In the genomic region with DNA sequence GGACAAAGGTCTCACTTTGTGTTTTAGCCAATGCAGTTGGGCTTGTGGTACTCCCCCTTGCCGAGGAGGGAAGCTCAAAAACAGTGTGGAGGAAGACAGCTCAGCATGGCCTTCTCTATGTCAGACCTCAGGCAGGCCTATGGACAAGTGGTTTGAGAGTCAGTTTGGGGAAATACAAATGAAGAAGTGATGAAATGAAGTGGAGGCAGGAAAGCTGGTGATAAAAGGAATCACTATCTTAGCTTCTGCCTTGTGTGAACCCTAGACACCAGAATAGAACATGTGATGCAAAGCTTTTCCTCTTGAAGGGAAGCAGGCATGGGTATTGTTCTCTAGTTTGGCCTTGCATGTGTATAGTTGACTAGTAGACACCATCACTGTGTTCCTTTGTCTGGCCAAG, we compare ENCODE assay signal across 22 mouse cellular contexts.
DNase-seq lines count a peak whose midpoint lies in the region; ATAC-seq and TF ChIP-seq lines count a peak whose summit lies in the region.
"Had no signal": no experiment of that assay in that cellular context is flagged by ENCODE, and none has a peak within 500 bp of the region (broad histone marks: within the 10 kb centered on the region; RNA-seq: fewer than 3 reads in every experiment).

No protein-coding gene starts in this region.

- TF ChIP-seq EP300 in MEL (IDR thresholded peaks at IDR 0.05; ENCODE audit: low read depth in 1 of 2, low read length in 2 of 2): peak; percentile 63 to 80

- peaks cover 10 to 11% of the 10 kb centered on the region in 2 experiments for H3K4me1 ChIP-seq in MEL (ENCODE audit: control insufficient read depth in 1 of 2, insufficient read depth in 2 of 2, low read length in 2 of 2)
- H3K4me1 ChIP-seq: forebrain, embryonic 10.5 days; forebrain, embryonic 13.5 days; hindbrain, embryonic 12.5 days; hindbrain, embryonic 15.5 days had no signal

- peaks cover 0 to 12% of the 10 kb centered on the region in 2 experiments; a peak in 2 of 4 replicates for H3K36me3 ChIP-seq in MEL (ENCODE audit: control insufficient read depth in 1 of 2, insufficient read depth in 2 of 2, low read length in 2 of 2)
- H3K36me3 ChIP-seq: forebrain, embryonic 10.5 days; G1E; hindbrain, embryonic 12.5 days; hindbrain, embryonic 15.5 days had no signal

- no peak overlapping the region for H3K4me3 ChIP-seq in MEL (ENCODE audit: control insufficient read depth in 1 of 2, insufficient read depth in 1 of 2, low read depth in 2 of 2, low read length in 2 of 2)
- H3K4me3 ChIP-seq: forebrain, embryonic 10.5 days; forebrain, embryonic 13.5 days; gastrocnemius, adult 2 months; hindbrain, embryonic 12.5 days; hindbrain, embryonic 15.5 days had no signal

- no peaks in the 10 kb centered on the region for H3K79me2 ChIP-seq in MEL (ENCODE audit: control insufficient read depth, insufficient read depth, low read length, poor library complexity)

- no peak for TF ChIP-seq POLR2A in MEL (IDR thresholded peaks at IDR 0.05; ENCODE audit: control insufficient read depth in 1 of 2, insufficient read depth in 1 of 2, low read depth in 1 of 2, low read length in 2 of 2, poor library complexity in 1 of 2)

- no peak for TF ChIP-seq CTCF in MEL (IDR thresholded peaks at IDR 0.05 in 2 of 3, conservative IDR thresholded peaks at IDR 0.05 in 1 of 3; ENCODE audit: control insufficient read depth in 1 of 3, insufficient read depth in 1 of 3, low read depth in 2 of 3, low read length in 3 of 3, poor library complexity in 1 of 3, severe bottlenecking in 1 of 3)

- H3K27ac ChIP-seq in MEL (ENCODE audit: control insufficient read depth, low read depth, low read length): no peak overlapping the region; the same call in 1 of the 2 replicates
- H3K27ac ChIP-seq: forebrain, embryonic 10.5 days; forebrain, embryonic 13.5 days; gastrocnemius, adult 2 months; hindbrain, embryonic 12.5 days; hindbrain, embryonic 15.5 days had no signal

- peak; percentile 67; the same call in 1 of the 2 replicates for ATAC-seq in granulocyte monocyte progenitor cell, adult 5-6 weeks (replicated peaks; ENCODE audit: poor library complexity, severe bottlenecking)
- peak; percentile 58 for ATAC-seq in megakaryocyte progenitor cell, adult 5-6 weeks (replicated peaks; ENCODE audit: poor library complexity)
- ATAC-seq in inflammation-experienced regulatory T-cells, adult 6 months: no peak
- ATAC-seq: activated CD4-positive, CD25-positive, alpha-beta regulatory T cell, adult 4 months; forebrain, embryonic 13.5 days; forebrain, postnatal 0 days; intestine, postnatal 0 days had no signal

- no peak overlapping the region for H3K9ac ChIP-seq in MEL (ENCODE audit: control insufficient read depth, low read depth, low read length, poor library complexity, severe bottlenecking)
- H3K9ac ChIP-seq: forebrain, embryonic 13.5 days; forebrain, postnatal 0 days; hindbrain, embryonic 12.5 days; hindbrain, embryonic 15.5 days had no signal

- TF ChIP-seq RAD21 in MEL (IDR thresholded peaks at IDR 0.05; ENCODE audit: low read depth, low read length): no peak

- no peaks in the 10 kb centered on the region for H3K9me3 ChIP-seq in MEL (replicated peaks; ENCODE audit: insufficient read depth, low read length)
- H3K9me3 ChIP-seq: forebrain, embryonic 10.5 days; forebrain, embryonic 13.5 days; G1E; hindbrain, embryonic 12.5 days; hindbrain, embryonic 15.5 days had no signal

- no peaks in the 10 kb centered on the region for H3K27me3 ChIP-seq in MEL (ENCODE audit: control insufficient read depth in 1 of 2, insufficient read depth in 2 of 2, low read length in 2 of 2)
- H3K27me3 ChIP-seq: forebrain, embryonic 13.5 days; hindbrain, embryonic 12.5 days; hindbrain, embryonic 15.5 days had no signal

- peak; percentile 70 for DNase-seq in MEL (ENCODE audit: low read depth, low spot score)
- no peak for DNase-seq in thymus, postnatal 14 days
- no peak for DNase-seq in right cerebral cortex, postnatal 4 days
- DNase-seq: adrenal gland, adult 8-10 months; adrenal gland, postnatal 25 days; cerebellum, adult 11-12 months; cerebellum, adult 8-10 months; cerebellum, postnatal 10 days; cerebellum, postnatal 36 days; forebrain, postnatal 0 days; gastrocnemius, adult 2 months; gastrocnemius, postnatal 25 days had no signal

TF ChIP-seq in MEL, 35 proteins besides CTCF, POLR2A, EP300 and RAD21:
- peak; percentile 76 for TF ChIP-seq USF1 (IDR thresholded peaks at IDR 0.05; ENCODE audit: low read depth, low read length)
- TF ChIP-seq E2F4 (IDR thresholded peaks at IDR 0.05; ENCODE audit: borderline replicate concordance, low read depth, low read length): no peak
- peak; percentile 67 for TF ChIP-seq GATA1 (IDR thresholded peaks at IDR 0.05; ENCODE audit: low read depth, low read length)
- TF ChIP-seq MYB (IDR thresholded peaks at IDR 0.05; ENCODE audit: low read depth, low read length): no peak
- no peak for TF ChIP-seq UBTF (IDR thresholded peaks at IDR 0.05; ENCODE audit: borderline replicate concordance, insufficient read depth, low read depth, low read length)
- no peak for TF ChIP-seq ZKSCAN1 (IDR thresholded peaks at IDR 0.05; ENCODE audit: low read depth, low read length)
- TF ChIP-seq NRF1 (IDR thresholded peaks at IDR 0.05; ENCODE audit: insufficient read depth, low read depth, low read length, poor library complexity, severe bottlenecking): no peak
- TF ChIP-seq MYC (IDR thresholded peaks at IDR 0.05; ENCODE audit: low read depth, low read length): 0 out of 2 replicates have a peak, but pooled peaks have one; percentile 23
- TF ChIP-seq HCFC1 (IDR thresholded peaks at IDR 0.05; ENCODE audit: low read depth, low read length): no peak
- TF ChIP-seq MEF2A (IDR thresholded peaks at IDR 0.05; ENCODE audit: extremely low read depth, insufficient replicate concordance, low read depth, low read length, poor library complexity, severe bottlenecking): no peak
- no peak for TF ChIP-seq USF2 (IDR thresholded peaks at IDR 0.05; ENCODE audit: borderline replicate concordance in 1 of 2, insufficient read depth in 1 of 2, low read depth in 1 of 2, low read length in 2 of 2)
- TF ChIP-seq SMC3 (IDR thresholded peaks at IDR 0.05; ENCODE audit: low read depth, low read length): 0 out of 2 replicates have a peak, but pooled peaks have one; percentile 13
- no peak for TF ChIP-seq KAT2A (conservative IDR thresholded peaks at IDR 0.05; ENCODE audit: low read depth, low read length)
- peak; percentile 36; the same call in 1 of the 2 replicates for TF ChIP-seq RCOR1 (IDR thresholded peaks at IDR 0.05; ENCODE audit: low read depth, low read length)
- TF ChIP-seq ELF1 (IDR thresholded peaks at IDR 0.05; ENCODE audit: low read depth, low read length): no peak
- TF ChIP-seq ZNF384 (IDR thresholded peaks at IDR 0.05; ENCODE audit: low read depth, low read length): no peak
- TF ChIP-seq TAL1 (IDR thresholded peaks at IDR 0.05; ENCODE audit: low read length): no peak
- no peak for TF ChIP-seq CHD2 (IDR thresholded peaks at IDR 0.05; ENCODE audit: low read length)
- TF ChIP-seq POLR2AphosphoS5 (IDR thresholded peaks at IDR 0.05; ENCODE audit: borderline replicate concordance, low read depth, low read length): no peak
- TF ChIP-seq ZC3H11A (IDR thresholded peaks at IDR 0.05; ENCODE audit: low read depth, low read length): no peak
- TF ChIP-seq GABPA (IDR thresholded peaks at IDR 0.05; ENCODE audit: low read depth, low read length): no peak
- peak; percentile 54; the same call in 1 of the 2 replicates for TF ChIP-seq ETS1 (IDR thresholded peaks at IDR 0.05; ENCODE audit: low read depth, low read length)
- no peak for TF ChIP-seq JUND (IDR thresholded peaks at IDR 0.05; ENCODE audit: low read depth, low read length)
- no peak for TF ChIP-seq TBP (IDR thresholded peaks at IDR 0.05; ENCODE audit: low read depth, low read length)
- TF ChIP-seq BHLHE40 (IDR thresholded peaks at IDR 0.05; ENCODE audit: borderline replicate concordance, low read depth, low read length): no peak
- TF ChIP-seq MAX (IDR thresholded peaks at IDR 0.05; ENCODE audit: low read length): no peak
- no peak for TF ChIP-seq CHD1 (IDR thresholded peaks at IDR 0.05; ENCODE audit: low read depth, low read length)
- no peak for TF ChIP-seq POLR2AphosphoS2 (IDR thresholded peaks at IDR 0.05; ENCODE audit: low read length)
- no peak for TF ChIP-seq SIN3A (IDR thresholded peaks at IDR 0.05; ENCODE audit: low read length)
- no peak for TF ChIP-seq MAFK (IDR thresholded peaks at IDR 0.05; ENCODE audit: borderline replicate concordance, low read depth, low read length)
- no peak for TF ChIP-seq NELFE (IDR thresholded peaks at IDR 0.05; ENCODE audit: low read depth, low read length)
- TF ChIP-seq TCF12 (IDR thresholded peaks at IDR 0.05; ENCODE audit: low read depth, low read length): peak; percentile 32; the same call in 1 of the 2 replicates
- no peak for TF ChIP-seq ZMIZ1 (IDR thresholded peaks at IDR 0.05; ENCODE audit: low read depth, low read length)
- TF ChIP-seq MAZ (IDR thresholded peaks at IDR 0.05; ENCODE audit: low read depth, low read length): no peak
- TF ChIP-seq MXI1 (IDR thresholded peaks at IDR 0.05; ENCODE audit: low read depth, low read length): peak; percentile 15; the same call in 1 of the 2 replicates
